Mouse (Mus musculus) hindbrain, embryonic 16.5 days (tissue): ENCODE data around the gene Sh3yl1. TPM values are rescaled to one million over a fixed set of nuclear protein-coding genes. Genes with fewer than 3 reads are reported as not detected.

Source experiments
- polyA plus RNA-seq: library from polyadenylated mRNA; unstranded; fragments of >200 nt; fragmentation: Nextera tagmentation; extraction: Ambion mirVana; gene quantifications from 2 replicates; pipeline ENCODE4 v1.2.1, GENCODE M21; 2015

Gene Sh3yl1
- polyA plus RNA-seq, 1 experiment from 2014 or later = 55.2 TPM

Other genes starting within 250 kb of the Sh3yl1 start
- gene Alkal2, start 27.3 kb upstream of the Sh3yl1 start, polyA plus RNA-seq = 0.80 and 0.84 TPM in 2 replicates
- 106 and 115 TPM in 2 replicates for gene Acp1, start 79 bp upstream of the Sh3yl1 start, polyA plus RNA-seq
- gene Fam110c, start 162.2 kb downstream of the Sh3yl1 start, polyA plus RNA-seq = 0.05 and 0.06 TPM in 2 replicates